10 mouse cellular contexts compared by ENCODE assay signal in the genomic region with DNA sequence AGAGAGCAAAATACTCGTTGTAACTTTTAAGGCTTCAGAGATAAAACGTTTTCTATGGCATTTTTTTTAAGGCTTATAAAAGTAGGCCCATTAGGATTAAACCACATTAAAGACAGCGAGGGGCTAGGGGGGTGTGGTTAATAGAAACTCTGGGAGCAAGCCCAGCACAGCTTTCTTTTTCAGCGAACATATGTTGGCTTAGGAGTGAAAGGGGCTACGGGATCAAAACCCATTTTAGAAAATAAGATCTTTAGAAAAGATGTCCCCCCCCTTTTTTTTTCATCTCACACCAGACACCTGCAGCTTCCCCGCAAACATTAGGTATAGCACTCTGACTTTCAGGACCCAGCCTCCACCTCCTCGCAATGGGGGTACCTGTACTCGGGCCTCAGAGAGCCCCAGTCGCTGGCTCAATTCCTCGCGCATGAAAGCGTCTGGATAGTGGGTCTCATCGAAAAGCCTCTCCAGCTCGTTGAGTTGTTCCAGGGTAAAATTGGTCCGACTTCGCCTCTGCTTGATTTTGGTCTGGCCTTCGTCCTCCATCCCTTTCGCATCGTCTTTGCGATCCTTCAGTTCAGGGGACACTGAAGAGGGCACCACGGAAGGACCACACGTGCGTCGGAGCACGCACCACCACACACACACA. TPM values are rescaled to one million over a fixed set of nuclear protein-coding genes. Genes with fewer than 3 reads are reported as not detected.
A peak's percentile ranks its signal among the peaks of the same experiment; 100 is the strongest.
DNase-seq lines count a peak whose midpoint lies in the region; ATAC-seq and TF ChIP-seq lines count a peak whose summit lies in the region.
"Had no signal": no experiment of that assay in that cellular context is flagged by ENCODE, and none has a peak within 500 bp of the region (broad histone marks: within the 10 kb centered on the region; RNA-seq: fewer than 3 reads in every experiment).

No protein-coding gene starts in this region.

- no peak for ATAC-seq in neural tube, embryonic 15.5 days (ENCODE audit: low FRiP score)
- ATAC-seq in embryonic facial prominence, embryonic 14.5 days (ENCODE audit: low read depth) = no peak
- ATAC-seq in limb, embryonic 15.5 days (ENCODE audit: insufficient number of reproducible peaks, low FRiP score, low TSS enrichment, low read depth) = no peak

- H3K27ac ChIP-seq in neural tube, embryonic 15.5 days (replicated peaks) = no peak overlapping the region
- H3K27ac ChIP-seq in embryonic facial prominence, embryonic 14.5 days (replicated peaks; ENCODE audit: low read depth, low read length) = peak overlapping the region; percentile 65
- peak overlapping the region; percentile 72 for H3K27ac ChIP-seq in limb, embryonic 15.5 days
- H3K27ac ChIP-seq: liver, embryonic 14.5 days had no signal

- TF ChIP-seq CTCF in lung, adult 2 months (IDR thresholded peaks at IDR 0.05; ENCODE audit: insufficient read depth, low read length) = no peak

- H3K9ac ChIP-seq in neural tube, embryonic 15.5 days (replicated peaks) = no peak overlapping the region
- peak overlapping the region; percentile 79 for H3K9ac ChIP-seq in embryonic facial prominence, embryonic 14.5 days (ENCODE audit: low read depth, low read length)
- no peak overlapping the region for H3K9ac ChIP-seq in limb, embryonic 15.5 days
- H3K9ac ChIP-seq: liver, embryonic 14.5 days had no signal

- peaks cover 77% of the 10 kb centered on the region for H3K27me3 ChIP-seq in neural tube, embryonic 15.5 days (replicated peaks)
- peaks cover 91% of the 10 kb centered on the region for H3K27me3 ChIP-seq in embryonic facial prominence, embryonic 14.5 days (replicated peaks; ENCODE audit: control insufficient read depth, insufficient read depth, low read length)
- H3K27me3 ChIP-seq in limb, embryonic 15.5 days = peaks cover 77% of the 10 kb centered on the region

- H3K4me3 ChIP-seq in neural tube, embryonic 15.5 days (replicated peaks) = no peak overlapping the region
- peak overlapping the region; percentile 65 for H3K4me3 ChIP-seq in embryonic facial prominence, embryonic 14.5 days (ENCODE audit: low read depth, low read length)
- H3K4me3 ChIP-seq in limb, embryonic 15.5 days = peak overlapping the region; percentile 62
- no peak overlapping the region for H3K4me3 ChIP-seq in lung, adult 2 months (replicated peaks; ENCODE audit: extremely low read depth, low read depth, low read length)

- H3K36me3 ChIP-seq in neural tube, embryonic 15.5 days = no peaks in the 10 kb centered on the region
- no peaks in the 10 kb centered on the region for H3K36me3 ChIP-seq in embryonic facial prominence, embryonic 14.5 days (ENCODE audit: control insufficient read depth, insufficient read depth, low read length)
- H3K36me3 ChIP-seq in limb, embryonic 15.5 days = no peaks in the 10 kb centered on the region

- H3K4me1 ChIP-seq in neural tube, embryonic 15.5 days = peaks cover 33% of the 10 kb centered on the region
- H3K4me1 ChIP-seq in embryonic facial prominence, embryonic 14.5 days (ENCODE audit: control insufficient read depth, insufficient read depth, low read length) = 0 out of 2 replicates have a peak, but pooled peaks cover 13% of the 10 kb centered on the region
- peaks cover 36% of the 10 kb centered on the region for H3K4me1 ChIP-seq in limb, embryonic 15.5 days
- H3K4me1 ChIP-seq in lung, adult 2 months (ENCODE audit: control insufficient read depth, insufficient read depth, low read length) = peaks cover 5% of the 10 kb centered on the region

- WGBS in neural tube, embryonic 15.5 days = under 1% methylated on average over 25 of the region's 25 CpGs
- 10% methylated on average over 25 of the region's 25 CpGs for WGBS in embryonic facial prominence, embryonic 14.5 days
- WGBS in limb, embryonic 15.5 days = 5% methylated on average over 25 of the region's 25 CpGs
- WGBS in lung, adult 2 months = 8% methylated on average over 25 of the region's 25 CpGs

- TF ChIP-seq POLR2A in lung, adult 2 months (IDR thresholded peaks at IDR 0.05; ENCODE audit: borderline replicate concordance, extremely low read depth, low read depth, low read length) = no peak

- peak; percentile 60 for DNase-seq in neural tube, embryonic 10.5 days (ENCODE audit: extremely low spot score, low spot score)
- no peak for DNase-seq in embryonic facial prominence, embryonic 14.5 days (ENCODE audit: low spot score)
- no peak for DNase-seq in lung, postnatal 25 days (ENCODE audit: low spot score)
- no peak for DNase-seq in left cerebral cortex, adult 9 months (ENCODE audit: low spot score in 2 of 2)
- DNase-seq in lung, adult 2 months = no peak
- DNase-seq: cerebellum, adult 11 months; kidney, postnatal 14 days had no signal

- no peaks in the 10 kb centered on the region for H3K9me3 ChIP-seq in neural tube, embryonic 15.5 days (replicated peaks)
- no peaks in the 10 kb centered on the region for H3K9me3 ChIP-seq in embryonic facial prominence, embryonic 14.5 days (ENCODE audit: control insufficient read depth, low read length)
- no peaks in the 10 kb centered on the region for H3K9me3 ChIP-seq in limb, embryonic 15.5 days

- H3K4me2 ChIP-seq in neural tube, embryonic 15.5 days = no peak overlapping the region
- peak overlapping the region; percentile 85 for H3K4me2 ChIP-seq in embryonic facial prominence, embryonic 14.5 days (ENCODE audit: low read depth, low read length)
- peak overlapping the region; percentile 46; the same call in 1 of the 2 replicates for H3K4me2 ChIP-seq in limb, embryonic 15.5 days

RNA-seq across cellular contexts. Expression of a gene that starts 3.3 kb away (rescaled TPM):
- 26.7 and 29.9 TPM in 2 replicates for polyA plus RNA-seq in neural tube, embryonic 15.5 days (2015; fragmentation: Nextera tagmentation; extraction: Ambion mirVana)
- polyA plus RNA-seq in embryonic facial prominence, embryonic 14.5 days (2014; fragmentation: Nextera tagmentation; extraction: Ambion mirVana) = 36.6 and 37.0 TPM in 2 replicates
- polyA plus RNA-seq in limb, embryonic 15.5 days (2015; fragmentation: Nextera tagmentation; extraction: Ambion mirVana) = 36.4 and 39.7 TPM in 2 replicates
- polyA plus RNA-seq in lung, adult 2 months (2012; rRNA removed) = 2.7 and 4.1 TPM in 2 replicates

RNA-seq across cellular contexts. Expression of a gene that starts 3.6 kb away (rescaled TPM):
- 8.5 and 13.2 TPM in 2 replicates for polyA plus RNA-seq in neural tube, embryonic 15.5 days (2015; fragmentation: Nextera tagmentation; extraction: Ambion mirVana)
- polyA plus RNA-seq in embryonic facial prominence, embryonic 14.5 days (2014; fragmentation: Nextera tagmentation; extraction: Ambion mirVana) = 17.8 and 18.6 TPM in 2 replicates
- polyA plus RNA-seq in limb, embryonic 15.5 days (2015; fragmentation: Nextera tagmentation; extraction: Ambion mirVana) = 33.9 and 34.1 TPM in 2 replicates
- polyA plus RNA-seq in lung, adult 2 months (2012; rRNA removed) = 0.71 and 0.94 TPM in 2 replicates

Comparison
In these comparisons a context has a peak if more than half of its experiments do, and no peak if none do; other contexts are left out.
1. H3K4me3 ChIP-seq: peak in embryonic facial prominence, embryonic 14.5 days (single experiment) and limb, embryonic 15.5 days (single experiment); none in neural tube, embryonic 15.5 days (single experiment) and lung, adult 2 months (single experiment).